Mouse (Mus musculus) CH12.LX (cell line): ENCODE results near the gene Nlrp6.

ENCODE experiments used
- CTCF ChIP-seq, 2 experiments: IDR thresholded peaks in 1 of 2; conservative IDR thresholded peaks in 1 of 2; 2 replicates each; pipeline ENCODE4 v1.5.1; 2011 to 2012; ENCODE audit warnings: low read depth in 2 of 2, low read length in 2 of 2, improper control_type of control experiment in 1 of 2, inconsistent platforms in 1 of 2, mild to moderate bottlenecking in 1 of 2, moderate library complexity in 1 of 2
- USF1 ChIP-seq: IDR thresholded peaks from 2 replicates; pipeline ENCODE4 v1.6.1; 2014; ENCODE audit warnings: low read depth, mild to moderate bottlenecking, inconsistent platforms, low read length, improper control_type of control experiment
- ZNF384 ChIP-seq: IDR thresholded peaks from 2 replicates; pipeline ENCODE4 v1.6.1; 2012; ENCODE audit warnings: low read depth, low read length, improper control_type of control experiment, inconsistent platforms

DNA sequence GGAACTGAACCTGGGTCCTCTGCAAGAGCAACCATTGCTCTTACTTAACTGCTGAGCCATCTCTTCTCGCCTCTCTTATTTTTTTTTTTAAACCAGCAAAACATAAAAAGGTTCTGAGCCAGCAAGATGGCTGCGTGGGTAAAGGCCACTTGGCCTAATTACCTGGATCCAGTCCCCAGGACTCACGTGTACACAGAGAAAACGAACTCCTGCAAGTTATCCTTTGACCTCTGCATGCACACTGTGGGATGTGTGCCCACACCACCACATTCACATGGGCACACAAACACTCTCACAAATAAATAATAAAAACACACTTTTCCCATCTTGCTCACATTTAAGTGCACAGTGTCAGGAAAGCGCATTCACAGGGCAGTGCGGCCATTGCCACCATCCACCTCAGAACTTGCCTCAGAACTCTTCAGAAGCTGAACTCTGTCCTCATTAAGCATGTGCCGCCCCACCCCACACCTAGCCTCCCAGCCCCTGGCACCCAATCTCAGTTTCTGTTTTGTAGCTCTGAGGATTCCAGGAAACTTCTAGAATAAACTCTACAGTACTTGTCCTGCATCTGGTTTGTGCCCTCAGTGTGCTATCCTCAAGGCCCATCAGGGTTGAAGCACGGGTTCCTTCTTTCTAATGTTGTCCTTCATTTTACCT is 6.5 kb upstream of the Nlrp6 start:
- TF ChIP-seq USF1 (no peak), CTCF (conservative IDR thresholded peaks at IDR 0.05 in 1 of 2, IDR thresholded peaks at IDR 0.05 in 1 of 2; ENCODE audit: low read depth in 2 of 2, low read length in 2 of 2) (no peak), ZNF384 (no peak)
